Mouse (Mus musculus): ENCODE measurements around the gene Wdr92.

Gene Wdr92

GRCm38 (mm10) chr11:17181807-17182206 is at the start of gene Wdr92:
Wdr92 (plus strand) TSS chr11:17182107.
- in situ Hi-C loops (cut with MboI): no loop called here

DNA sequence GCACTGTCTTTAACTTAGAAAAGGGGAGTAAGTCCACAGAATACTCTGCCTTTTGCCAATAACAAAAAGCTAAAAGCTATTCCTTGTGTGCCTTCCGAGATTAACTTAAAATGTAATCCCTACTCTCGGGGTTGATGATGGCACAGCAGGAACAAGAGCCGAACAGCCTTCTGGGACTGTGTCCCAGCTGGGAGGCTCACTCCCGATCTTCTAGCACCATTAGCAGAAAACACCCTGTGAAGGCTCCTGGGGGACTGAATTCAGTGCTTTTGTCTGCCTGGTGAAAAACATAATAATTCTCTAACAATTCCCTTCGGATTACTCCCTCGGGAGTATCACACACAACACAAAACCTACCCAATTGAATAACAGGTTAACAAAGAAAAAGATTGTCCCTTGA is 46.3 kb upstream of the Wdr92 start:
- in situ Hi-C loops (cut with MboI): no loop called here

DNA sequence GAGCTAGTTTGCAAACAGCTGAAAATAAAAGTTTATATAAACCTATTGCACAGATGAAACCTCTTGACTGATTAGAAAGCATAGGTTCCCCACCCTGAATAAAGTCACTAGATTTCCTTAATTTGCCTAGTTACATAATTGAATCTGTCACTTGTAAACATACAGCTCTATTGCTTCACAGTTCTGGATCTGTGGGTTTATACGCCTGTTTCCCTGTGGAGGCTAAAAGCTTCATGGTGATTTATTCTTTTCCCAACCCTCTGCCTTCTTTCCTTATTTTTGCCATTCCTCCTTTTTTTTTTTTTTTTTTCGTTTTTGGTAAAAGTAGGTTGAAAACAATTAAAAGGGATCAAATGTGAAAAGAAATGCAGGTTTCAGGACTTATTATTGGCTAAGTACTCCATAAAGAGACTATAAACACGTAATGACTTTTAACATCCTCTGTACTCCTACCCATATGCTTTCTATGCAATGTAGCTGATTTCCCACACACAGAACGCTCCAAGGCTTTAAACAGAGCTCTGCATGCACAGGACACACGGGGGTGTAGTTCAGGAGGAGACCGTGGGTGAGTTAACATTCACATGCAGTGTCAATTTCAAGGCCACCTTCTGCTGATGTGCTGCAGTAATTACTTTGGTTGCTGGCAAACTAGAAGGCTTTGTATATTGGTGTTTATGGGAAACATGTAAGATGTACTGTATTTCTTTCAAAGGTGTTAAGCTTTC is 43.4 kb upstream of the Wdr92 start:
- in situ Hi-C loops (cut with MboI): no loop called here

- in situ Hi-C loops (cut with MboI): no loop called here
Measured at GRCm38 (mm10) chr11:17158858-17159737, 22.8 kb upstream of the Wdr92 start, which contains the start of gene Ppp3r1. Ppp3r1 (plus strand) TSS chr11:17159263.

DNA sequence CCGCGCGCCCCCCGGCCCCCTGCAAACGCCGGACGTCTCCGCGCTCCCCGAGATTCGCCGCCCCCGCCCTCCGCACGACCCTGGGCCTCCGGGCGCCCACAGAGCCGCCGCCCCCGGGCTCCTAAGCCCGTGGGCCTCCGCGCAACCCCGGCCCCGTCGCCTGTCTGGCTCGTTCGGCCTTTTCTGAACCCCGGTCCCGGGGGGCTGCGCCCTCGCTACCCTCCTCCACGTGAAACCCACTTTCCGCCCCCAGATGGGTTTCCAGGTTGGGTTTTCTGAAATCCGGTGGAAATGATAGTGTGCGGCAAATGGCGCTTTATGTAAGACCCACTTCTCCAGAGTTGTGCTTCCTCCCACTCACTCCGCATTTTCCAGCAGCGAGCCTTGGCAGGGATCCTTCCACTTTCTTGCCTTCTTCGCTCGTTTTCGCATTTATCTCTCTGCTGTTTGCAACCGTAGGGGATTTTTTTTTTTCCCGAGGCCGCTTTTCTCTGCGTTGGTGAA is 22.1 kb upstream of the Wdr92 start:
- in situ Hi-C loops (cut with MboI): no loop called here

DNA sequence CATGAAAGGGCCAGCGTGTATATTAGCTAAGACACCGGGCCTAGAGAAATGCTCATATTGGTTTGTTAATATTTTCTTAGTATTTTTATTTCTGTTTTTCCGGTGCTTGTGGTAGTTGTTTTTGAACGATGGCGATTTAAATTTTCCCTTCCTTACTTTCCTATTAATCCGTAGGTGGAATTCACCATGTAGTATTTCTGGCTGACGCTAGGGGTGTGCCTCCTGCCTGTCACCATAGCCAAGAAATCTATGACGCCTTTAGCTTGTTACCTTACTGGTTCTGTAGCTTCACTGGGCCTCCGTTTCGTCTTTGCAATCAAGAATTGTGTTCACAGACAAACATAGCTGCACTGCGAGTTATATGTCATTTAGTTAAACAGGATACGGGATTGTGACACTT is 21.7 kb upstream of the Wdr92 start:
- in situ Hi-C loops (cut with MboI): no loop called here

DNA sequence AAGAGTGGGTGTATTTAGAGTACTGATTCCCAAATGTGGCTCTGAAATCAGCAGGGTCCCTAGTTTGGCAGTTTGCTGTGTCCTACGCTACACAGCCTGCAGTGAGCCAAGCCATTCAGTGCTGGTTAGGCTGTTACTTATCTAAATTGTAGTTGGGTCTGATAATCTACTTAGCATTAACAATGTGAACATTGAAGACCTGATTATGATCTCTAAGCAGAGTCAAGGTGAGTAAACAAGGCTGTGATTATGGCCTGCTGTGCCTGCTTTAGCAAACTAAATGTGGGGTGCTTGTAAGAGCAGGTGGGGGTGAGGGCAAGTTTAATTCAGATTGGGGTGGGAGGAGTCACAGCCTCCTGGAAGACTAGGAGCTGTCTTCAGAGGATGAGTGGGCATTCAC is 18.0 kb upstream of the Wdr92 start:
- in situ Hi-C loops (cut with MboI): no loop called here

- in situ Hi-C loops (cut with MboI): no loop called here
Measured at GRCm38 (mm10) chr11:17166627-17167026, 15.3 kb upstream of the Wdr92 start.

GRCm38 (mm10) chr11:17169262-17169661 is 12.6 kb upstream of the Wdr92 start:
- in situ Hi-C loops (cut with MboI): no loop called here

DNA sequence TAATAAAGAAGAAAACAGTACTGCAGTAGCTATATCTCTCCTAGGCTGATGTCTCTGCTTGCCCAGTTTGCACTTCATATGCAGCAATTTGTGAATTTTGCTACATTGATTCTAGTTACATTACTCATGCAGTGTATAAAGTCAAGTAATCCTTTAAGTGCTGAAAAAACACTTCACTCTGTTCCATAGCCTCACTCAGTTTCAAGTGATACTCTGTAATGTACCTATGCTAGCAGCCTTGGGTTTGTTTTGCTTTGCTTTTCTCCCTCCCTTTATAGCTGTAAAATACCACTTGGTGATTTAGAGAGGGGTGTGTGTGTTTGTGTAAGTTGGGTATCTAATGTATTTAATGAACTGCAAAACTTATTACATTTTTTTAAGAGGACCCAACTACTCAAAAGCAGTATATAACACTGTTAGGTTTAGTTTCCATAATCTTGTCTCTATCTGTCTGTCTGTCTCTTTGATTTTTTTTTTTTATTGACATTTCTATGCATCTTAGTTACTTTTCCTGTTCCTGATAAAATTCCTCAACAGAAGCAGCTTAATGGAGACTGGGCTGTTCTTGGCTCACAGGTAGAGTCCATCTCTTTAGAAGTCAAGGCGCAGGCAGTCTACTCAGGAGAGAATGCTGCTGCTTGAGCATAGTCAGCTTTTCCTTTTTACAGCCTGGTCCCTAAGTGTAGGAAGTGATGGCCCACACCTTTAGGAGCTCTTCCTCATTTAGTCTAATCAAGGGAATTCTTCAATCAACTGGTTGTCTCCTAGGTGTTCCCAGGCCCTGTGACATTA is 10.8 kb upstream of the Wdr92 start:
- in situ Hi-C loops (cut with MboI): no loop called here

DNA sequence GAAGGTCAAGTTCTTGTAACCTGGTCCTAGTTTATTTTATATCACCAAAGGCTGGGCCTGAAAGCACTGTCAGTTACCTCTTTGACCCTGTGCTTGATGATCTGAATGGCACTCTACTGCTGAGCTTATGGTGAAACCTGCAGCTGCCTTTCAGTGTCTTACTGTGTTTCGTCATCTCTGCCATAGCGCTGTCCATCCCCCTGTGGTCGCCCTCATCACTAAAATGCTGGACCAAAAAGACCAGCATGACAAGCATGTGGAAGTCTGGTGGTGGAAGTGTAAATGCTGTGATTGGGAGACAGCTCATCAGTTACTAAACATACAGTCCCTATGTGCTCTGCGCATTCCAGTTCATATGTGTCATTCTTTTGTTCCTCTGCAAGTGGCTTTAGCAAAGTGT is 9.6 kb upstream of the Wdr92 start:
- in situ Hi-C loops (cut with MboI): no loop called here

- in situ Hi-C loops (cut with MboI): no loop called here
Measured at GRCm38 (mm10) chr11:17176638-17177037, 5.3 kb upstream of the Wdr92 start.

GRCm38 (mm10) chr11:17180753-17181152 is 1.2 kb upstream of the Wdr92 start:
- in situ Hi-C loops (cut with MboI): no loop called here

GRCm38 (mm10) chr11:17183165-17183564 is 1.3 kb downstream of the Wdr92 start:
- in situ Hi-C loops (cut with MboI): no loop called here

DNA sequence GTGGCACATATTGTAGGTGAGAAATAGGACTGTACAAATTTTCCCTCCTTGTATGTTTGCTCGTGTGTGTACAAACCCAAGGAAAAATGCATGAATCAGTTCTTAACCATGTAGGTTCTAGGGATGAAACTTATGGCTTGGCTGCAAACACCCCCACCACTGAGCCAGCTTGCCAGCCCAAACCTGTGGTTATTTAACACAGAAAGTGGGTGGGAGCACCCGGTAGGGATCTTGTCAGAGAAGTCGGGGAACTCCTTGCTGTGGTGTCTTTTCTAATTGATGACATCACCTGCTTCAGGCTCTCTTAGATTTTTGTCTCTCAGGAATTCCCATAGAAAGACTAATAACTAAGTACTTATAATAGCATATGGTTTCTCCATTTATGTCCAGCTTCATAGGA is 5.7 kb downstream of the Wdr92 start:
- in situ Hi-C loops (cut with MboI): no loop called here

DNA sequence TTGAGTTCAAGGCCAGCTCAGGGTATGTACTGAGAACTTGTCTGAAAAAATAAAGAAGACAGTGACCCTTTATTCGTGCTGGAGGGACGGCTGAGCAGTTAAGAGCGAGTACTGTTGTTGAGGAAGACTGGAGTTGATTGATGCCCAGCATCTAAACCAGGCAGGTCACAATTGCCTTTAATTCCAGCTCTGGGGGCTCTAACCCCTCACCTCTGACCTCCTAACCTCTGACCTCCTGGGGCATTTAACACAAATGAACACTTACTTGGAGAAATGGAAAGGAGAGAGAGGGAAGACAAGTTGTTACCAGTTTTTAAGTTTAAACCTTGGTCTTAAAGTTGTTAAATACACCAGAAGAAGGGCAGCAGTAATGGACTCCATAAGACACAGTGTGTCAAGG is 6.9 kb downstream of the Wdr92 start:
- in situ Hi-C loops (cut with MboI): no loop called here

DNA sequence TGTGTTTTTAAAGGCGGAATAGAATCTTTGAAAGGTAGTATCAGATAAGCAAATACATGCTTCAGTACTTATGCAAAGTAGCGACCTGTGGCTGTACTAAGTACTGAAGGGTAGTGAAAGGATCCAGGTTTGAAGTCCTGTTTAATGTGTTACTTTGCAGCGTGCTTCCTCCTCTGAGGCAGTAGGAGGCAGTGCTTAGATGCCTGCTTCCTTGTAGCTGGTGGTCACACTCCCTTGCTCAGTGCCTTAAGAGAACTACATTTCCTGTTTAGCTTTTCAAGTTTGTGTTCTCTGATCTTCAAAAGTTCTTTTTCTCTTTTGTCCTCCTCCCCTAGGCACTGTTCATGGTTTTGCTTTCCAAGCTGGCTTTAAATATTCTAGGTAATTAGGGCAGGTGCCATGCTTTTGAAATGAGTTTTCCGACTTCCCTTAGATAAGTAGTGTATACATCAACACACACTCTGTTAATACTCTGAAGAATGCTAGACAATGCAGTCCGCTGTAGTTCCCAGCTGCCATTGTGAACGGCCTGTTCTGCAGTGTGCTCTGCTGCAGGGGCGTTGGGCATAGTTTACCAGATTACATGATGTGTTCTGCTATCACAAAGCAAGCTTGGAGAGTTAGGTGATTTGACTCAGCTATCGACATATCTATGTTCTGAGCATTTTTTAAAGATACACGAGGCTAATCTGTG is 10.4 kb downstream of the Wdr92 start:
- in situ Hi-C loops (cut with MboI): no loop called here

DNA sequence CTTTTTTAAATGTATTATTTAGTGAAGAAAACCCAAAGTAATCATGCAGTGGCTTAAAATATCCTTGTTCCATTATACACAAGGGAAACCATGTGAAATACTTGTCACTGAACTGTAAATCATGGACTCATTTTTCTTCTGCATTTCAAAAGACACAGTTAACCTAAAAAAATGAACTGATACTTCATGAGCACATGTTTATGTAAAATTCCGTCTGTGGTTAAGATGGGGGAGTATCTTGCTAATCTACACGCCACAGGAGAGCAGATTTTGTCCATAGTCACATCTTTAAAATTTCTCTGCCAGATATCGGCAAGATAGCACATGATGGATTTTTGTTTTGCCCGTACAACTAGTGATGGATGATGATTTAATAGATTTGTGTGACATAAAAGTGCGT is 17.3 kb downstream of the Wdr92 start:
- in situ Hi-C loops (cut with MboI): no loop called here

- in situ Hi-C loops (cut with MboI): no loop called here
Measured at GRCm38 (mm10) chr11:17199840-17200501, 18.1 kb downstream of the Wdr92 start.

DNA sequence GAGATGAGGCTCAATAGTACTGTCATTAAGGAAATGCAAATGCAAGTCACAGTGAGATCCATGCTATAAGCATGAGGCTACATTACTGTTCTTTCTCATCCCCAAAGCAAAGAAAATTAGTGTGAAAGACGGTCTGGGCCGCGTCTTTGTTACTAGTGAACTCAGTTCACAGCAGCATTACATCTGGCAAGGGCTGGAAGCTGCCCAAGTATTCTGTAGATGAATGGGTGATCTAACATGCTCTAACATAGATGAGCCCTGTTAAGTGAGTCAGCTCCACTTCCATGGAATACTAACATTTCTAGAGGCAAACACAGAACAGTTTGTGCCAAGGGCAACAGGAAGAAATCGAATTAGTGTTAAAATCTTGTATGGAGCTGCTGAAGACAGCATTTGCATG is 19.0 kb downstream of the Wdr92 start:
- in situ Hi-C loops (cut with MboI): no loop called here

DNA sequence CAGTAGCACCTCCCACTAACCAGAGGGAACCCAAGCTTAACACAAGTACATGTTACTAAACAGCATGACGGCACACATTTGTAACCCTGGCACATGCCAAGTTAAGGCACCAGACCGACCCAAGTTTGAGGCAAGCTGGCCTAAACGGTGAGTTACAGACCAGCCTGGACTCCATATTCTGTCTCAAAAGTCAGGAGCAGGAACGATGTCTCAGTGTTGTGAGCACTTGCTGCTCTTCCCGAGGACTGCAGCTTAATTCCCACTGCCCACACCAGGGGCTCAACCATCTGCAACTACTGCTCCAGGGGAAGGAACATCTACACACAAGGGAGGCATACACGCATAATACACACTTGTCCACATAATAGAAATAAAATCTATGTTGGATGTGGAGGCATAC is 20.6 kb downstream of the Wdr92 start:
- in situ Hi-C loops (cut with MboI): no loop called here
